Mouse (Mus musculus) liver, postnatal 0 days (tissue): ENCODE data around the gene Rbms3.

Source experiments
- CTCF ChIP-seq: sonication (generic); IDR thresholded peaks from 2 replicates; pipeline ENCODE4 v1.5.1; 2016; ENCODE audit warnings: antibody characterized with exemption, low read depth
- EP300 ChIP-seq: IDR thresholded peaks from 2 replicates; pipeline ENCODE4 v1.6.1; 2016; ENCODE audit warnings: antibody characterized with exemption, low read depth, mild to moderate bottlenecking

GRCm38 (mm10) chr9:117571186-117571855 lies 58.4 kb downstream of the Rbms3 start:
- TF ChIP-seq EP300, result no peak
- TF ChIP-seq CTCF, result no peak
